Mouse (Mus musculus) midbrain, embryonic 12.5 days (tissue): ENCODE measurements at regions not wholly inside any gene's neighbourhood (a gene's known extent, or its start where the extent isn't known, plus 50 kb on each side); places are given as distances from the start of the nearest gene placed in this dataset.

Experiments used
- ATAC-seq: fragments of 200-750 bp; cut with Nextera tagmentation; 2 replicates; pipeline ENCODE4 v1.8.0; 2017; ENCODE audit warnings: low read depth, moderate TSS enrichment, moderate library complexity; ENCODE audit not compliant: low FRiP score
- H3K27ac ChIP-seq: fragments of 300-500 bp; sonication (generic); replicated peaks from 2 replicates; pipeline ENCODE4 v1.5.1; 2016; ENCODE audit warnings: mild to moderate bottlenecking
- H3K27me3 ChIP-seq: fragments of 300-500 bp; sonication (generic); 2 replicates; pipeline ENCODE4 v1.6.1; 2016; ENCODE audit warnings: mild to moderate bottlenecking
- H3K36me3 ChIP-seq: fragments of 300-500 bp; sonication (generic); 2 replicates; pipeline ENCODE4 v1.6.1; 2016
- H3K4me1 ChIP-seq: fragments of 300-500 bp; sonication (generic); 2 replicates; pipeline ENCODE4 v1.6.1; 2016
- H3K4me2 ChIP-seq: fragments of 300-500 bp; sonication (generic); replicated peaks from 2 replicates; pipeline ENCODE4 v1.6.1; 2016; ENCODE audit warnings: mild to moderate bottlenecking, moderate library complexity
- H3K4me3 ChIP-seq: fragments of 300-500 bp; sonication (generic); 2 replicates; pipeline ENCODE4 v1.5.1; 2016; ENCODE audit warnings: mild to moderate bottlenecking
- H3K9ac ChIP-seq: fragments of 300-500 bp; sonication (generic); replicated peaks from 2 replicates; pipeline ENCODE4 v1.6.1; 2016; ENCODE audit warnings: mild to moderate bottlenecking, moderate library complexity
- H3K9me3 ChIP-seq: fragments of 300-500 bp; sonication (generic); 2 replicates; pipeline ENCODE4 v1.6.1; 2016; ENCODE audit warnings: mild to moderate bottlenecking
- WGBS: fragments of 180-500 bp; shearing (Covaris S2); methylation state at CpG from one replicate; pipeline ENCODE4 v1.1.7; 2016; 5-methylcytosine and 5-hydroxymethylcytosine counted together

GRCm38 (mm10) chr5:97174446-97174845, 63.0 kb upstream of the Paqr3 start:
- Histone ChIP-seq H3K36me3 (no peaks in the 10 kb centered on the region), H3K9me3 (no peaks in the 10 kb centered on the region), H3K4me2 (no peak overlapping the region), H3K27me3 (no peaks in the 10 kb centered on the region), H3K27ac (no peak overlapping the region), H3K4me3 (no peak overlapping the region), H3K9ac (no peak overlapping the region), H3K4me1 (no peaks in the 10 kb centered on the region)
- 90% methylated on average over 8 of the region's 8 CpGs for WGBS
- no peak for ATAC-seq

- Histone ChIP-seq H3K4me2 (no peak overlapping the region), H3K4me3 (no peak overlapping the region), H3K36me3 (no peaks in the 10 kb centered on the region), H3K4me1 (0 out of 2 replicates have a peak, but pooled peaks cover 3% of the 10 kb centered on the region), H3K27ac (0 out of 2 replicates have a peak overlapping the region, but pooled peaks have one; percentile 46), H3K27me3 (no peaks in the 10 kb centered on the region), H3K9ac (no peak overlapping the region), H3K9me3 (no peaks in the 10 kb centered on the region)
- 76% methylated on average over 18 of the region's 18 CpGs for whole genome bisulfite sequencing
- no peak for ATAC-seq
Observed at GRCm38 (mm10) chr5:97167401-97168249, 56.2 kb upstream of the Paqr3 start.

DNA sequence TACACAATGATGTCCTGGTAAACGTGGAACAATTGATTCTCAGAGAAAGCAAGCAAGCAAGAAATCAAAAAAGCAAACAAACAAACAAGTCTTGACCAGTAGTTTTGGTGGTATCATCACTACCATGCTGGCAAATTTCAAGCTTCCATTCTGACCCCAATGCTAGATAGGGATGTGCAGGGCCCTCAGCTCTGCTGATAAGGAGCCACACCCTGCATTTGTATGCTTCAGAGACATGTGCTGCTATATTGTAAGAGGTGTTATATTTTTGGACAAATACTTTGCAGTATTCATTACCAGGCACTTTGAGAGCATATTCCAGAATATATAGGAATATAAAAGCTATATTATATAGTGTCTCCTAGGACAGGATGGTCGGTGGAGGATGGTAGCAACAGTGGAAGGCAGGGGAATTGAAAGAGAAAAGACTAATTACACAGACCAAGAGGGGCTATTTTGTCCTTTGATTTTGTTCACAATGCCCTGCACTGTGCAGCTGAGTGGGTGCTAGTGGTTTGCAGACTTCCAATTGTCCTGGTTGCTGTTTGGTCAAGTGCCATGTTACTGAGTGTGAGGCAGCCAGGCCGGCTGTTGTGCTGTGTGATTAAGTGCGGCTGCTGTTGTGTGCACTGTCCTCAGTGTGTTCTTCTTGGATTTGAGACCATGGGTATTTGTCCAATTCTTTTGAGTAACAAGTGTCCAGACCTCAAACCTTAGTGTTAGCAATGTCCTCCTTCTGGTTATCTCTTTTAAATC, 54.9 kb upstream of the Paqr3 start:
- Histone ChIP-seq H3K4me1 (0 out of 2 replicates have a peak, but pooled peaks cover 3% of the 10 kb centered on the region), H3K4me2 (no peak overlapping the region), H3K9me3 (no peaks in the 10 kb centered on the region), H3K4me3 (no peak overlapping the region), H3K27ac (no peak overlapping the region), H3K9ac (no peak overlapping the region), H3K27me3 (no peaks in the 10 kb centered on the region), H3K36me3 (no peaks in the 10 kb centered on the region)
- ATAC-seq: no peak
- WGBS: 67% methylated on average over 4 of the region's 4 CpGs
